Mouse (Mus musculus) stomach, embryonic 15.5 days (tissue): Measurements from ENCODE around the gene Nsd2. TPM values are rescaled to one million over a fixed set of nuclear protein-coding genes. Genes with fewer than 3 reads are reported as not detected.

Experiments
- ATAC-seq: fragments of 200-750 bp; cut with Nextera tagmentation; 2 replicates; pipeline ENCODE4 v1.8.0; 2017; ENCODE audit warnings: low read depth, moderate number of reproducible peaks, moderate TSS enrichment; ENCODE audit not compliant: insufficient read depth, low FRiP score
- H3K27ac ChIP-seq: fragments of 300-500 bp; sonication (generic); 2 replicates; pipeline ENCODE4 v1.5.1; 2015; ENCODE audit warnings: mild to moderate bottlenecking, inconsistent platforms
- H3K27me3 ChIP-seq: fragments of 300-500 bp; sonication (generic); replicated peaks from 2 replicates; pipeline ENCODE4 v1.6.1; 2015; ENCODE audit warnings: inconsistent platforms
- H3K36me3 ChIP-seq: fragments of 300-500 bp; sonication (generic); 2 replicates; pipeline ENCODE4 v1.6.1; 2015; ENCODE audit warnings: inconsistent platforms
- H3K4me1 ChIP-seq: fragments of 300-500 bp; sonication (generic); 2 replicates; pipeline ENCODE4 v1.6.1; 2015; ENCODE audit warnings: inconsistent platforms
- H3K4me2 ChIP-seq: fragments of 300-500 bp; sonication (generic); 2 replicates; pipeline ENCODE4 v1.6.1; 2015; ENCODE audit warnings: mild to moderate bottlenecking, inconsistent platforms
- H3K4me3 ChIP-seq: fragments of 300-500 bp; sonication (generic); replicated peaks from 2 replicates; pipeline ENCODE4 v1.5.1; 2015; ENCODE audit warnings: inconsistent platforms
- H3K9ac ChIP-seq: fragments of 300-500 bp; sonication (generic); 2 replicates; pipeline ENCODE4 v1.6.1; 2015; ENCODE audit warnings: inconsistent platforms
- H3K9me3 ChIP-seq: fragments of 300-500 bp; sonication (generic); 2 replicates; pipeline ENCODE4 v1.6.1; 2016; ENCODE audit warnings: inconsistent platforms
- WGBS: fragments of 180-500 bp; shearing (Covaris S2); methylation state at CpG from one replicate; pipeline ENCODE4 v1.1.7; 2015; 5-methylcytosine and 5-hydroxymethylcytosine counted together
- polyA plus RNA-seq: library from polyadenylated mRNA; unstranded; fragments of >200 nt; fragmentation: Nextera tagmentation; extraction: Ambion mirVana; gene quantifications from 2 replicates; pipeline ENCODE4 v1.2.1, GENCODE M21; 2015

Gene Nsd2
- polyA plus RNA-seq, 1 experiment from 2014 or later, result 37.9 TPM

- H3K27me3 ChIP-seq, result no peaks in the 10 kb centered on the region
- no peak overlapping the region for H3K27ac ChIP-seq
- H3K4me1 ChIP-seq, result no peaks in the 10 kb centered on the region
- 67% methylated on average over 2 of the region's 2 CpGs for WGBS
- peaks cover 26% of the 10 kb centered on the region for H3K36me3 ChIP-seq
- ATAC-seq, result no peak
- H3K4me2 ChIP-seq, result no peak overlapping the region
- no peaks in the 10 kb centered on the region for H3K9me3 ChIP-seq
- no peak overlapping the region for H3K9ac ChIP-seq
- H3K4me3 ChIP-seq, result no peak overlapping the region
These were observed 33.5 kb downstream of the Nsd2 start for GRCm38 (mm10) chr5:33854019-33854418.

- Histone ChIP-seq H3K4me1 (no peaks in the 10 kb centered on the region), H3K36me3 (peaks cover 37% of the 10 kb centered on the region), H3K27ac (no peak overlapping the region), H3K4me3 (no peak overlapping the region), H3K4me2 (no peak overlapping the region), H3K27me3 (no peaks in the 10 kb centered on the region), H3K9me3 (no peaks in the 10 kb centered on the region), H3K9ac (no peak overlapping the region)
- no peak for ATAC-seq
These were observed 37.2 kb downstream of the Nsd2 start for GRCm38 (mm10) chr5:33857693-33858092.

GRCm38 (mm10) chr5:33875472-33875871, 54.9 kb downstream of the Nsd2 start:
- no peak for ATAC-seq
- H3K4me3 ChIP-seq, result no peak overlapping the region
- no peaks in the 10 kb centered on the region for H3K4me1 ChIP-seq
- H3K9me3 ChIP-seq, result no peaks in the 10 kb centered on the region
- no peak overlapping the region for H3K9ac ChIP-seq
- no peak overlapping the region for H3K27ac ChIP-seq
- 93% methylated on average over 1 of the region's 1 CpGs for WGBS
- peaks cover 32% of the 10 kb centered on the region for H3K36me3 ChIP-seq
- H3K27me3 ChIP-seq, result no peaks in the 10 kb centered on the region
- H3K4me2 ChIP-seq, result no peak overlapping the region

GRCm38 (mm10) chr5:33881118-33881517, 60.6 kb downstream of the Nsd2 start:
- Histone ChIP-seq H3K4me3 (no peak overlapping the region), H3K4me1 (no peaks in the 10 kb centered on the region), H3K36me3 (peaks cover 55% of the 10 kb centered on the region), H3K27me3 (no peaks in the 10 kb centered on the region), H3K27ac (no peak overlapping the region), H3K4me2 (no peak overlapping the region), H3K9ac (no peak overlapping the region), H3K9me3 (no peaks in the 10 kb centered on the region)
- 92% methylated on average over 4 of the region's 4 CpGs for WGBS
- no peak for ATAC-seq

- 93% methylated on average over 6 of the region's 6 CpGs for WGBS
- no peaks in the 10 kb centered on the region for H3K27me3 ChIP-seq
- no peaks in the 10 kb centered on the region for H3K4me1 ChIP-seq
- H3K27ac ChIP-seq, result no peak overlapping the region
- no peak for ATAC-seq
- H3K36me3 ChIP-seq, result peaks cover 78% of the 10 kb centered on the region
- H3K4me3 ChIP-seq, result no peak overlapping the region
- H3K4me2 ChIP-seq, result no peak overlapping the region
- H3K9ac ChIP-seq, result no peak overlapping the region
- H3K9me3 ChIP-seq, result no peaks in the 10 kb centered on the region
These were observed 72.9 kb downstream of the Nsd2 start for GRCm38 (mm10) chr5:33893406-33893805.

GRCm38 (mm10) chr5:33895116-33895515, 74.6 kb downstream of the Nsd2 start:
- Histone ChIP-seq H3K27ac (no peak overlapping the region), H3K4me3 (no peak overlapping the region), H3K27me3 (no peaks in the 10 kb centered on the region), H3K9me3 (no peaks in the 10 kb centered on the region), H3K36me3 (peaks cover 84% of the 10 kb centered on the region), H3K4me1 (no peaks in the 10 kb centered on the region), H3K9ac (no peak overlapping the region), H3K4me2 (no peak overlapping the region)
- WGBS, result 69% methylated on average over 9 of the region's 9 CpGs
- ATAC-seq, result no peak; the same call in 1 of the 2 replicates

GRCm38 (mm10) chr5:33897158-33897557, 76.6 kb downstream of the Nsd2 start:
- Histone ChIP-seq H3K36me3 (peaks cover 90% of the 10 kb centered on the region), H3K4me2 (no peak overlapping the region), H3K9ac (no peak overlapping the region), H3K27me3 (no peaks in the 10 kb centered on the region), H3K4me1 (no peaks in the 10 kb centered on the region), H3K9me3 (no peaks in the 10 kb centered on the region), H3K27ac (no peak overlapping the region), H3K4me3 (no peak overlapping the region)
- ATAC-seq, result no peak
- WGBS, result 77% methylated on average over 2 of the region's 2 CpGs

- H3K36me3 ChIP-seq, result peaks cover 85% of the 10 kb centered on the region
These were observed 78.1 kb downstream of the Nsd2 start for GRCm38 (mm10) chr5:33898671-33899070.

GRCm38 (mm10) chr5:33899245-33899644, 78.7 kb downstream of the Nsd2 start:
- no peaks in the 10 kb centered on the region for H3K27me3 ChIP-seq
- no peak overlapping the region for H3K4me3 ChIP-seq
- WGBS, result 84% methylated on average over 3 of the region's 3 CpGs
- H3K9ac ChIP-seq, result no peak overlapping the region
- H3K4me1 ChIP-seq, result no peaks in the 10 kb centered on the region
- H3K4me2 ChIP-seq, result no peak overlapping the region
- H3K27ac ChIP-seq, result no peak overlapping the region
- H3K36me3 ChIP-seq, result peaks cover 79% of the 10 kb centered on the region
- H3K9me3 ChIP-seq, result no peaks in the 10 kb centered on the region
- ATAC-seq, result no peak

More at GRCm38 (mm10) chr5:33898671-33899070, 78.1 kb downstream of the Nsd2 start:
- Histone ChIP-seq H3K9me3 (no peaks in the 10 kb centered on the region), H3K4me3 (no peak overlapping the region), H3K4me2 (no peak overlapping the region), H3K4me1 (no peaks in the 10 kb centered on the region), H3K27ac (no peak overlapping the region), H3K9ac (no peak overlapping the region), H3K27me3 (no peaks in the 10 kb centered on the region)
- no peak for ATAC-seq
- 85% methylated on average over 9 of the region's 9 CpGs for WGBS

GRCm38 (mm10) chr5:33900101-33900500, 79.6 kb downstream of the Nsd2 start:
- Histone ChIP-seq H3K27ac (no peak overlapping the region), H3K36me3 (peaks cover 71% of the 10 kb centered on the region), H3K9ac (no peak overlapping the region), H3K9me3 (no peaks in the 10 kb centered on the region), H3K27me3 (no peaks in the 10 kb centered on the region), H3K4me2 (no peak overlapping the region), H3K4me3 (no peak overlapping the region), H3K4me1 (no peaks in the 10 kb centered on the region)
- 88% methylated on average over 3 of the region's 3 CpGs for WGBS
- no peak for ATAC-seq

GRCm38 (mm10) chr5:33900701-33901263, 80.3 kb downstream of the Nsd2 start:
- H3K27ac ChIP-seq, result no peak overlapping the region
- H3K4me1 ChIP-seq, result no peaks in the 10 kb centered on the region
- H3K36me3 ChIP-seq, result peaks cover 65% of the 10 kb centered on the region
- 96% methylated on average over 9 of the region's 9 CpGs for WGBS
- ATAC-seq, result no peak
- H3K4me2 ChIP-seq, result no peak overlapping the region
- H3K9me3 ChIP-seq, result no peaks in the 10 kb centered on the region
- H3K27me3 ChIP-seq, result no peaks in the 10 kb centered on the region
- no peak overlapping the region for H3K9ac ChIP-seq
- no peak overlapping the region for H3K4me3 ChIP-seq

- Histone ChIP-seq H3K4me1 (no peaks in the 10 kb centered on the region), H3K9me3 (no peaks in the 10 kb centered on the region), H3K27ac (no peak overlapping the region), H3K4me2 (no peak overlapping the region), H3K27me3 (no peaks in the 10 kb centered on the region), H3K9ac (no peak overlapping the region), H3K4me3 (no peak overlapping the region), H3K36me3 (peaks cover 62% of the 10 kb centered on the region)
- ATAC-seq, result no peak
- WGBS, result 87% methylated on average over 3 of the region's 3 CpGs
These were observed 80.8 kb downstream of the Nsd2 start for GRCm38 (mm10) chr5:33901278-33901677.

- no peak overlapping the region for H3K4me2 ChIP-seq
- 92% methylated on average over 2 of the region's 2 CpGs for WGBS
- H3K36me3 ChIP-seq, result peaks cover 51% of the 10 kb centered on the region
- no peak for ATAC-seq
- H3K4me1 ChIP-seq, result no peaks in the 10 kb centered on the region
- no peaks in the 10 kb centered on the region for H3K27me3 ChIP-seq
- H3K27ac ChIP-seq, result no peak overlapping the region
- H3K4me3 ChIP-seq, result no peak overlapping the region
- H3K9me3 ChIP-seq, result no peaks in the 10 kb centered on the region
- H3K9ac ChIP-seq, result no peak overlapping the region
These were observed 82.2 kb downstream of the Nsd2 start for GRCm38 (mm10) chr5:33902696-33903095.
